Mouse (Mus musculus) bone marrow macrophage, adult 2 months (primary cell): ENCODE data around the gene Aldoc. TPM values are rescaled to one million over a fixed set of nuclear protein-coding genes. Genes with fewer than 3 reads are reported as not detected.
A peak's percentile ranks its signal among the peaks of the same experiment; 100 is the strongest.

ENCODE experiments used
- H3K27ac ChIP-seq: 2 replicates; pipeline ENCODE4 v1.5.1; 2012; ENCODE audit warnings: low read depth, low read length; ENCODE audit not compliant: insufficient read depth
- H3K4me1 ChIP-seq: 2 replicates; pipeline ENCODE4 v1.6.1; 2012; ENCODE audit warnings: low read length; ENCODE audit not compliant: control insufficient read depth, insufficient read depth
- H3K4me3 ChIP-seq: 2 replicates; pipeline ENCODE4 v1.5.1; 2012; ENCODE audit warnings: mild to moderate bottlenecking, low read length, moderate library complexity; ENCODE audit not compliant: insufficient read depth
- CTCF ChIP-seq: IDR thresholded peaks from 2 replicates; pipeline ENCODE4 v1.5.1; 2012; ENCODE audit warnings: low read depth, mild to moderate bottlenecking, low read length, moderate library complexity
- POLR2A ChIP-seq: IDR thresholded peaks from 2 replicates; pipeline ENCODE4 v1.6.1; 2012; ENCODE audit warnings: mild to moderate bottlenecking, low read depth, low read length, borderline replicate concordance
- polyA plus RNA-seq: library from polyadenylated mRNA; stranded (reverse); fragments of >200 nt; gene quantifications from 2 replicates; pipeline ENCODE4 v1.2.4, GENCODE M21; 2012; ENCODE audit not compliant: missing spikeins, insufficient read depth, insufficient read length

The Aldoc gene
- polyA plus RNA-seq, 1 experiment, result 31.0 TPM

DNA sequence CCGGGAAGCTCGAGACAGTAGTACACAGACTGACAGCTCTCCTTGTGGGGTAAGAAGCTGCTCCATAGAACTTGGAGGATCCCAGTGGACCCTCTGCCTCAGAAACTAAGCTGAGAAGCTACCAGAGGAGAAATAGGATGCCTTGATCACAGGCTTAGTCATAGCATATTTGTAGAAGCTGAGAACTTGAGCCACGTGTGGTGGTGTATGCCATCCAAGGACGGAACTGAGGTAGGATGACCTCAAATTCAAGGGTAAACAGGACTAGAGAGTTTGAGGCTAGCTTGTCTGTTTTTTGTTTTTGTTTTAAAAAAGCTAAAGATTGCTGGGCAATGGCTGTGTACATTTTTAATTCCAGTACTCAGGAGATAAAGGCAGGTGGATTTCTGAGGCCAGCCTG is 17.5 kb upstream of the Aldoc start:
- Histone ChIP-seq H3K27ac (no peak overlapping the region), H3K4me3 (no peak overlapping the region), H3K4me1 (peaks cover 21% of the 10 kb centered on the region)
- TF ChIP-seq POLR2A (no peak), CTCF (no peak)

DNA sequence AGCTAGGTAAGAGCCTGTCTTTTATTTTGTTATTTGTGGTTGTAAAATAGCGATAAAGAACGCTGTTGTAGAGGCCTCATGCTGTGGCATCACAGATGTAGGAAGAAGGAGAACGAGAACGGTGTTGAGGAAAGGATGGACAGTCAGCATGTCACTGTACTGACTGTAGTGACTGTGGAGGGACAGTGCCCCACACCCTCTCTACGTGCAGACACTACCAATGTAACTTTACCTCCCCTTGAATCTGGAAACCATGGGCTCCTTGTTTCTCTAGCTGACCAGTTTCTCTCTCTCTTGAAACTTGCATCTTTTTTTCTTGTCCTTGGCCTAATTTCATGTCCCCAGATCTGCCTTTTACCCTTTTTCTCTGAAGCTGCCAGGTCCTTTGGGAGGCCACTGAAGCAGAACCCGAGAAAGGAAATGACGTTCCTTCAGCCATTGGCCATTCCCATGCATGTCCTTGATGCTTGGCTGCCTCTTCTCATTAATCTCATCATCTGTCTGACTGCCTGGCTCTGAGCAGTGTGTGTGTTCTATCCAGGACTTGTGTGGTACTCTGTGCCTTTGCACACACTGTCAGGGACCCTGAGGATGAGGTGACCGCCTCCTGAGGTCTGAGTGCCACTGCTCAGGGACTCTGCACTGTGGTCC is 11.8 kb upstream of the Aldoc start:
- no peak overlapping the region for H3K27ac ChIP-seq

DNA sequence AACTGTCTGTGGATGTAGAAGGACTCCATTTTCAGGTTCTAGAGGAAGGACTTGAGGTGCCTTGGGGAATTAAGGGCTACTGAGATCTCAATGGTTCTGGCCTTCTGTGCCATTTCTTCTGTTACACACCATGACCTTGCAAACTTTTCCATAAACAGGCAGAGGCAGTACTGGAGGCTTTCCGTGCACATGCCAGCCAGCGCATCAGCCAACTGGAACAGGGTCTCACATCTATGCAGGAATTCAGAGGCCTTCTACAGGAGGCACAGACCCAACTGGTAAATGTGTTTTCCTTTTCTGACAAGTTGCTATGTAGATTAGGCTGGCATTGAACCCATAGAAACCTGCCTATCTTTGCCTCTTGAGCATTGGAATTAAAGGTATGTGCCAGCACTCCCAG is 9.1 kb upstream of the Aldoc start:
- Histone ChIP-seq H3K4me3 (no peak overlapping the region), H3K27ac (no peak overlapping the region), H3K4me1 (no peaks in the 10 kb centered on the region; the same call in 1 of the 2 replicates)
- TF ChIP-seq CTCF (no peak), POLR2A (no peak)

More for the DNA sequence above, 11.8 kb upstream of the Aldoc start:
- TF ChIP-seq POLR2A (no peak), CTCF (no peak)
- Histone ChIP-seq H3K4me3 (no peak overlapping the region), H3K4me1 (peaks cover 6% of the 10 kb centered on the region)

DNA sequence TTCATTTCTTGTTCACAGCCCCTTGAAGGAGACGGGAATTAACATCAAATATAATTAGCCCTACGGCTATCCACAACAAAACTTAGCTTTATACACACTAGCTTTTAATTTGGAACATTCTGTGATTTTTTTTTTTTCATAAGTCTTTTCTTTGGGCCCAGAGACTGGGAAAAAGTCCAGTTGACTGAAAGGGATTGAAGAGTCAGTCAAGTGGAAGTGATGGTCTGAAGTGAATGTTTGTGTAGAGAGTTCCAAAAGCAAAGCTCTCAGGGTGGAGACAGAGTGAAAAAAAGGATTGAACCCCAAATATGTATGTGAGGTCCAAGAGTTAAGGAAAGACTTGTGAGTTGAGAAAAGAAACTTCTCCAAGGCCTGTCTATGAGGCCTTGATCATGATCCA is 4.4 kb upstream of the Aldoc start:
- no peak overlapping the region for H3K4me3 ChIP-seq
- H3K4me1 ChIP-seq, result peaks cover 9% of the 10 kb centered on the region
- TF ChIP-seq CTCF, result no peak
- no peak for TF ChIP-seq POLR2A
- H3K27ac ChIP-seq, result no peak overlapping the region

DNA sequence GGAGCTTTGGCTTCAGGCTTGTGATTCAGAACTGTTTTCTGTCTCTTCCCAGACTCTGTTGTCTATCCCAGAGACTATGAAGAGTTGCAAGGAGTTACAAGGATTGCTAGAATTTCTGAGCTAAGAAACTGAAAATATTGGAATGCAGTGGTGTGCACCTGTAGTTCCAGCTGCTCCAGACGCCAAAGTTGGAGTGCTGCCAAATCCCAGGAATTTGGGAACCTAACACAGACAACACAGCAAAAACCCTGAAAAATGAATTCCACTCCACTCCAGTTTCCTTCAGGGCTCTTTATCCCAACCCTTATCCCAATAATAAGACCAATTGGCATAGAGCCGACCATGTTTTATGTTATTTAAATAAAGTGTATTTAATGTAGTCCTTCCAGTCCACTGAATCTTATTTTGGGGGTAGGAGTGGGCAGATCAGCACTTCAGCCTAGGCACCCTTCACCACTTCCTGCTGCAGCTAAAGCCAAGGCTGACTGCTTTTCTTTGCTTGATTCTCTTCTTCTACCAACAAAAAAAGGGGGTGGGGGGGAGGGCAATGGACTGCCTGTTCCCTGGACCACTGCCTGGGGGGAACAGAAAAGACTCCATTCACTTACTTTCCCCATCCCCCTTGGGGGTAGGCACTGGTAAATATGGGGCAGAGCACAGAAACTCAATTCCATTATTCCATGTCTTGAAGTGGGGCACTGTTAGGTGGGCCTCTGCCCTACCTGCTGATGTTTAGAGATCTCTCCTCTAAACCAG is 514 bp upstream of the Aldoc start:
- peak overlapping the region; percentile 61 for H3K27ac ChIP-seq
- H3K4me1 ChIP-seq, result peaks cover 20% of the 10 kb centered on the region
- TF ChIP-seq CTCF, result no peak
- no peak for TF ChIP-seq POLR2A
- peak overlapping the region; percentile 63 for H3K4me3 ChIP-seq

DNA sequence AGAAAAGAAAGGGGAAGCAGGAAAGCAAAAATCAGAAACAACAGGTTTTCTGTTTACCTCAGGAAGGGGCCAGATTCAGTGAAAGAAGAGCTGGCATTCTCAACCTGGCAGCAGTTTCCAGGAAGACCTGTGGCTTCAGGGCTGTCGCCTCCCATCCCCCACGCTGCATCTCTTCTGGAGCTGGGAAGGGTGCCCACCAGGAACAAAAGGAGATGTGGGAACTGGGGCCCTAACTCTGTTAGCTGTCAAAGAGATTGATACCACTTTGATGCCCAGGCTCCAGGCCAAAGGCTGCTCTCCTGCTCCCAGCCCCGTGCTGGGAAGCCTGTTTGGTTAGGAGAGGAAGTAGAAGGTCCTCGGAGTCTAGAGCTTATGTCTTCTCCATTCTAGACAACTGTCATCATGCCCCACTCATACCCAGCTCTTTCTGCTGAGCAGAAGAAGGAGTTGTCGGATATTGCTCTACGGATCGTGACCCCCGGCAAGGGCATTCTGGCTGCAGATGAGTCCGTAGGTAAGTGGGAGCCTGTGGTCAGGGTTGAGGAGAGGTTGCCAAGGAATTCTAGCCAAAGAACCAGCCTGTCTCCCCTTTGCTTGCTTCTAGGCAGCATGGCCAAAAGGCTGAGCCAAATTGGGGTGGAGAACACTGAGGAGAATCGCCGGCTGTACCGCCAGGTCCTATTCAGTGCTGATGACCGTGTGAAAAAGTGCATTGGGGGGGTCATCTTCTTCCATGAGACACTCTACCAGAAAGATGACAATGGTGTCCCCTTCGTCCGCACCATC is 1.4 kb downstream of the Aldoc start:
- H3K4me1 ChIP-seq, result peaks cover 22% of the 10 kb centered on the region
- TF ChIP-seq CTCF, result no peak
- no peak for TF ChIP-seq POLR2A
- H3K27ac ChIP-seq, result no peak overlapping the region
- peak overlapping the region; percentile 63 for H3K4me3 ChIP-seq

DNA sequence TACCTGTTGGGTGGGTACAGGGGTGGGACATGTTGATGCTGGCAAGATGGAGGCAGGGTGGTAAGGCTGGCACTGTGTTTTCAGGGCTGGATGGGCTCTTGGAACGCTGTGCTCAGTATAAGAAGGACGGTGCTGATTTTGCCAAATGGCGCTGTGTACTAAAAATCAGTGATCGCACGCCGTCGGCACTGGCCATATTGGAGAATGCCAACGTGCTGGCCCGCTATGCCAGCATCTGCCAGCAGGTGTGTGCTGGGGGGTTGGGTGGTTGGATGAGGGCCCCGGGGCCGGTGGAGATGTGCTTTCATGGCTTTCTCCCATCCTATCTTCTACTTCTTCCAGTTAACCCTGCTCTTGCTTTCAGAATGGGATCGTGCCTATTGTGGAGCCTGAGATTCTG is 2.2 kb downstream of the Aldoc start:
- Histone ChIP-seq H3K4me3 (no peak overlapping the region), H3K4me1 (peaks cover 24% of the 10 kb centered on the region), H3K27ac (no peak overlapping the region)
- TF ChIP-seq CTCF, result no peak
- no peak for TF ChIP-seq POLR2A

DNA sequence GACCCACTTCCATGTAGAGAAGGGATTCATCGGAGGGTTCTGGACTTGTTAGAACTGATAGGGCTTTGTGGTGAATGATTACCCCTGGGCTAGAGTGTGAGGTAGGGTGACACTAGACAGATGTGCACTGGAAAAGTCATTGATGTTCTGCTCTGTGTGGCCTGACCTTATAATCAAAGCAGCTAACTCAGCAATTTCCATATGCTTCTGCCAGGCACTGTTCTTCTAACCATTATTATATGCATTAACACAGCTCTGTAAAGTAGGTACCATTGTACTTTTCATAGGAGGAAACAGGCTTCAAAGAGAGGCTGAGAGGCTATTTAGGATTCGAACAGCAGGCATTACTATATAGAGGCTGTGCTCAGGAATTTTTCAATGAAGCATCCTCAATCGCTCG is 4.4 kb downstream of the Aldoc start:
- no peak overlapping the region for H3K27ac ChIP-seq
- no peak for TF ChIP-seq POLR2A
- TF ChIP-seq CTCF, result no peak
- H3K4me3 ChIP-seq, result no peak overlapping the region
- peaks cover 19% of the 10 kb centered on the region for H3K4me1 ChIP-seq

DNA sequence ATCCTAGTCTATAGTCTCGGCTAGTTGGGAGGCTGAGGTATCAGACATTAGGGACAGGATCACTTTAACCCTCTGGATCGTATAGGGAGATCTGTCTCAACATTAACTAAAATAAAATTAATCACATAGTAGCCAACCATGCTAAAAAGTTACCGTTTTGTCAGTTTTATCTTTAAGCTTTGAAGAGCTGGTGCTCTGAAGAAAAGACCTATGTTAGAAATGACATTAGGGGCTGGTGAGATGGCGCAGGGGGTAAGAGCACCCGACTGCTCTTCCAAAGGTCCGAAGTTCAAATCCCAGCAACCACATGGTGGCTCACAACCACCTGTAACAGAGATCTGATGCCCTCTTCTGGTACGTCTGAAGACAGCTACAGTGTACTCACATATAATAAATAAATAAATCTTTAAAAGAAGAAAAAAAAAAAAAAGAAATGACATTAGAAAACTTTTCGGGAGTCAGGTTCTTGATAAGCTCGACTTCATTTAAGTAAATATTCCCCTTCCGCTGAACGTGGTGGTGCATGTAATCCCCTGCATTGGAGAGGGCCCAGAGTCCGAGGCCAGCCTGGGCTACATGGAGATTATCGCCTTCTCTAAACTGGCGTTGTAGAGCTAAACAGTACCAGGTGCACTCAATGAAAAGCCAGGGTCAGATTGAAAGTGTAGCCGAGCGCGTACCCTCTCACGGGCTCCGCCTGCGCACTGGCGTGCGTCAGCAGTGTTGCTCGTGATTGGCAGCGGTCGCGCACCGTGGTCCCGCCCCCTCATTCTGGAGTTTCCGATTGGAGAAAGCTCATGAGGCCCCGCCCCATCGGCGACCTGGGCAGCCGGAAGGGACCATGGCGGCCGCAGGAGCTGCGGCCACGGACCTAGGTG is 5.1 kb downstream of the Aldoc start, which contains the start of gene Pigs:
Gene Pigs, plus strand, starts transcription at position 782 of the 878 bp plus-strand sequence.
- Histone ChIP-seq H3K4me3 (peak within 1 kb of the TSS; percentile 66), H3K4me1 (peaks cover 16% of the 10 kb centered on the region), H3K27ac (peak within 1 kb of the TSS; percentile 32; the same call in 1 of the 2 replicates)
- no peak for TF ChIP-seq POLR2A
- 0 out of 2 replicates have a peak, but pooled peaks have one; percentile 16 for TF ChIP-seq CTCF
